Mouse (Mus musculus) liver, postnatal 0 days (tissue): ENCODE measurements at regions not wholly inside any gene's neighbourhood (a gene's known extent, or its start where the extent isn't known, plus 50 kb on each side); places are given as distances from the start of the nearest gene placed in this dataset.

ENCODE experiments used
- CTCF ChIP-seq: sonication (generic); IDR thresholded peaks from 2 replicates; pipeline ENCODE4 v1.5.1; 2016; ENCODE audit warnings: antibody characterized with exemption, low read depth
- EP300 ChIP-seq: IDR thresholded peaks from 2 replicates; pipeline ENCODE4 v1.6.1; 2016; ENCODE audit warnings: antibody characterized with exemption, low read depth, mild to moderate bottlenecking

GRCm38 (mm10) chr17:15269056-15269612, 107.5 kb downstream of the Dll1 start:
- TF ChIP-seq CTCF (no peak), EP300 (no peak)
